In genomic region chr7:29309221-29309721, GRCm38 (mm10) we compare ENCODE assay signal across 7 mouse cellular contexts. TPM values are rescaled to one million over a fixed set of nuclear protein-coding genes. Genes with fewer than 3 reads are reported as not detected.
DNase-seq lines count a peak whose midpoint lies in the region; ATAC-seq and TF ChIP-seq lines count a peak whose summit lies in the region.

No protein-coding gene starts in this region.

- under 1% methylated on average over 36 of the region's 36 CpGs for WGBS in heart, embryonic 13.5 days

- H3K9me3 ChIP-seq in heart, embryonic 13.5 days: no peaks in the 10 kb centered on the region

- H3K4me2 ChIP-seq in heart, embryonic 13.5 days: peak overlapping the region; percentile 98
- H3K4me2 ChIP-seq in myocyte (ENCODE audit: low read depth): peak overlapping the region; percentile 78

- H3K36me3 ChIP-seq in heart, embryonic 13.5 days: no peaks in the 10 kb centered on the region
- H3K36me3 ChIP-seq in myocyte (ENCODE audit: control insufficient read depth, insufficient read depth): no peaks in the 10 kb centered on the region

- no peak for TF ChIP-seq POLR2A in myocyte (IDR thresholded peaks at IDR 0.05; ENCODE audit: insufficient read length, low read depth)

- H3K9ac ChIP-seq in heart, embryonic 13.5 days: peak overlapping the region; percentile 79

- intact Hi-C loops in left cerebral cortex, postnatal 36 days (cut with DNase I): loop anchor here (5.0 kb wide), 1 partner anchor 38 kb away; no protein-coding TSS in a partner anchor

- peak; percentile 5; the same call in 1 of the 2 replicates for ATAC-seq in common myeloid progenitor, adult 5-6 weeks (replicated peaks; ENCODE audit: low read depth, poor library complexity, severe bottlenecking)
- ATAC-seq in heart, embryonic 13.5 days (ENCODE audit: extremely low read depth, insufficient number of reproducible peaks, low FRiP score, low TSS enrichment): no peak

- peaks cover 76% of the 10 kb centered on the region for H3K27me3 ChIP-seq in heart, embryonic 13.5 days (replicated peaks)
- no peaks in the 10 kb centered on the region for H3K27me3 ChIP-seq in myocyte (ENCODE audit: control insufficient read depth, insufficient read depth, insufficient read length)

- H3K4me3 ChIP-seq in heart, embryonic 13.5 days: peak overlapping the region; percentile 57
- H3K4me3 ChIP-seq in myocyte: no peak overlapping the region

- no peak overlapping the region for H3ac ChIP-seq in myocyte (ENCODE audit: control insufficient read depth, insufficient read length)

- H3K79me2 ChIP-seq in myocyte (ENCODE audit: control insufficient read depth, insufficient read depth): no peaks in the 10 kb centered on the region

- DNase-seq in spleen, postnatal 10 days (ENCODE audit: low spot score in 2 of 2): peak; percentile 21 to 32
- no peak for DNase-seq in spleen, postnatal 4 days (ENCODE audit: low spot score in 2 of 2)
- DNase-seq in left cerebral cortex, postnatal 36 days (ENCODE audit: low spot score in 2 of 2): peak; percentile 74 to 84
- DNase-seq in thymus, postnatal 4 days: peak; percentile 74

- no peak overlapping the region for H3K27ac ChIP-seq in heart, embryonic 13.5 days (replicated peaks)

- H3K4me1 ChIP-seq in heart, embryonic 13.5 days: peaks cover 38% of the 10 kb centered on the region

TF ChIP-seq in myocyte, 11 proteins besides CTCF, POLR2A, EP300 and RAD21:
- TF ChIP-seq MAX (IDR thresholded peaks at IDR 0.05; ENCODE audit: low read depth) (no peak), MYOD1 (IDR thresholded peaks at IDR 0.05; ENCODE audit: control insufficient read depth in 1 of 3, insufficient read length in 2 of 3, low read depth in 2 of 3) (peak in 1 of 3 experiments; percentile 25)
TF ChIP-seq in myocyte: peak in this region for 1.

RNA-seq across cellular contexts. Expression of gene Dpf1, which starts 5.5 kb away (rescaled TPM):
- 3.2 TPM in 1 of 2 replicates, not detected in the other for total RNA-seq in common myeloid progenitor, adult 5-6 weeks (2017)
- 2.0 and 3.7 TPM in 2 replicates for polyA plus RNA-seq in heart, embryonic 13.5 days (2015; fragmentation: Nextera tagmentation; extraction: Ambion mirVana)
- total RNA-seq in left cerebral cortex, postnatal 36 days (2021): 100 to 1,000 TPM in 1 of 2 experiments, 10 to 100 TPM in 1; 86.6 to 117 TPM
- polyA plus RNA-seq in myocyte (2012; fragmentation: generic; extraction: Trizol): 3.4 TPM

RNA-seq across cellular contexts. Expression of gene Ppp1r14a, which starts 20.2 kb away (rescaled TPM):
- not detected in 2 replicates for total RNA-seq in common myeloid progenitor, adult 5-6 weeks (2017)
- 13.3 and 14.9 TPM in 2 replicates for polyA plus RNA-seq in heart, embryonic 13.5 days (2015; fragmentation: Nextera tagmentation; extraction: Ambion mirVana)
- 10 to 100 TPM; 15.9 to 24.7 TPM for total RNA-seq in left cerebral cortex, postnatal 36 days (2021)
- polyA plus RNA-seq in myocyte (2012; fragmentation: generic; extraction: Trizol): 0.35 TPM

RNA-seq across cellular contexts. Expression of gene Spint2, which starts 27.6 kb away (rescaled TPM):
- 25.3 and 28.6 TPM in 2 replicates for total RNA-seq in common myeloid progenitor, adult 5-6 weeks (2017)
- 111 and 116 TPM in 2 replicates for polyA plus RNA-seq in heart, embryonic 13.5 days (2015; fragmentation: Nextera tagmentation; extraction: Ambion mirVana)
- total RNA-seq in left cerebral cortex, postnatal 36 days (2021): 10 to 100 TPM; 23.5 to 26.2 TPM
- polyA plus RNA-seq in myocyte (2012; fragmentation: generic; extraction: Trizol): 0.10 TPM

Comparison
In these comparisons a context has a peak if more than half of its experiments do, and no peak if none do; other contexts are left out.
1. DNase-seq: peak in spleen, postnatal 10 days (2 of 2), left cerebral cortex, postnatal 36 days (2 of 2) and thymus, postnatal 4 days (single experiment); none in spleen, postnatal 4 days (0 of 2).
2. RNA of gene Dpf1, which starts 5.5 kb away (total RNA-seq): 86.6 to 117 TPM in left cerebral cortex, postnatal 36 days; 3.2 TPM in common myeloid progenitor, adult 5-6 weeks; every median in the first group is over 10 times any median in the second.
3. RNA of gene Ppp1r14a, which starts 20.2 kb away (total RNA-seq): 15.9 to 24.7 TPM in left cerebral cortex, postnatal 36 days; not detected in common myeloid progenitor, adult 5-6 weeks; every median in the first group is over 10 times any median in the second.